Mouse (Mus musculus) heart, adult 18-20 months (tissue): ENCODE measurements around the gene Tspan31. TPM values are rescaled to one million over a fixed set of nuclear protein-coding genes. Genes with fewer than 3 reads are reported as not detected.

Source experiments
- DNase-seq, 2 experiments: peaks; one replicate each; pipeline ENCODE4 v3.0.0; 2021 to 2022; ENCODE audit warnings: mixed read lengths in 1 of 2
- total RNA-seq, 2 experiments: library from RNA; stranded (reverse); gene quantifications; 2 replicates each; pipeline ENCODE4 v1.2.3; 2021

Tspan31 gene
- total RNA-seq, 2 experiments from 2014 or later: 44.7 to 47.4 TPM

DNA sequence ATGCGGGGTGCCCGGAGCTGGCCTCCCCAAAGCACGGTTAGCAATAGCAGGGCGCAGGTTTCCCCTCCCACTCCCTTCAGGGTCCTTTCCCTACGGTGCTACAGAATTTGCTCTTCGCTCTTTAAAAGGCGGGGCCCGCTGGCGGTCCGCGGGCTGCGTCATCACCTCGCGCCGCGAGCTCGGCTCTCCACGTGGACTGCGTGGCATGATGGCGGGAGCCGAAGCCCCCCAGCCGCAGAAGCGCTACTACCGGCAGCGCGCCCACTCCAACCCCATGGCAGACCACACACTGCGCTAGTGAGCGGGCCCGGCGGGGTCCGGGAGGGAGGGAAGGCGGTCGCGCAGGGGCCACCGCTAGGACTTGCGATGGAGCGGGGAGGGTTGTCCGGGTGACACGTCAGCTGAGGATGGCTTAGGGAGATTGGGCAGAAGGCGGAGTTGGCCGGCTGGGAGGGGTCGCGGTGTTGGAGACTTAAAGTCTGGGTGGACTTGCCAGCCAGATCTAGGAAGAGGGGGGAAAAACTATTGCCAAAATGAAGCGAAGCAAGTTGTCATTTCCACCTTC lies 28.2 kb downstream of the Tspan31 start:
- DNase-seq: peak; percentile 88 to 94

- DNase-seq: peak in 1 of 2 experiments; percentile 29
Observed at GRCm38 (mm10) chr10:127041274-127041766, 28.7 kb downstream of the Tspan31 start, which contains the start of the genes Mettl1 and Eef1akmt3. Gene Mettl1 (plus strand): TSS chr10:127041414. Gene Eef1akmt3 (minus strand): TSS chr10:127041513.

GRCm38 (mm10) chr10:127040569-127041214 lies 29.4 kb downstream of the Tspan31 start:
- DNase-seq: no peak

GRCm38 (mm10) chr10:127037641-127038040 lies 32.4 kb downstream of the Tspan31 start:
- DNase-seq: no peak

DNA sequence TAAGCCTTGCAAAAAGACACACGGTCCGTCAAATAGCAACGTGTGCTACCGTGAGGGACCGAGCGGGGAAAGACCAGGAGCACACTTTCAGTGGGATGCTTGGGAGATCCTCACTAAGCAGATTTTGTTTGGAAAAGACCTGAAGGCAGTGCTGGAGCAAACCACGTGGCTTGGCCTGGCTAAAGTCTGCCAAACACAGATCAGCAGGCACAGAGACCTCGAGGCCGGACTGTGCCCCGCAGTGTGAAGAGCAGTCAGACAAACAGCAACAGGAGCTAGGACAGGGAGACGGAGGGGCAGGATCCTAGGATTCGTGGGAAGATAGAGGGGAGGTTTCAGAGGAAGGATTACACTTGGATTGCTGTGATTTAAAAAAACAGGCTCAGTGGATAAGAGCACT lies 33.8 kb downstream of the Tspan31 start:
- DNase-seq: no peak

DNA sequence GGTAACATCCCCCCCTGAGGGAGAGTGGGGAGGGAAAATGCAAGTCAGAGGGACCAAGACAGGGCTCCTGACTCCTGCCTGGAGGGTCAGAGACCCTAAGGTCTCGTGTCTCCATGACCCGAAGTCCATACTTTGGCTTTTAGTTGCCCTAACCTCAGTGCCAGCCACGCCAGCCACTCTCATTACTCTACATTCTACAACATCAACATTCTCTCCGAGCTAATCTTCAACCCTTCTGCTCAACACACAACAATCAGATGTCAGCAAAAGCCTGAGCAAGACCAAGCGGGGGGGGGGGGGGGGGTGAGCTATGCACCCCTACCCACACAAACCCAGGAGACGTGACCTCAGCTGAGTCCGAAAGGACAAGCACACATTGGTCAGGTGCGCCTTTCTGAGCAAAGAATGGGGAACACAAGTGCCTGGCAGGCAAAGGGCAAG lies 36.7 kb downstream of the Tspan31 start:
- DNase-seq: no peak

GRCm38 (mm10) chr10:127030336-127031296 lies 39.4 kb downstream of the Tspan31 start, which contains the start of gene Tsfm:
Gene Tsfm (minus strand): TSS chr10:127030840.
- peak; percentile 93 to 97 for DNase-seq

- DNase-seq: no peak
Observed at GRCm38 (mm10) chr10:127018422-127018821, 51.6 kb downstream of the Tspan31 start.

Other genes with a start within 250 kb of the Tspan31 start
- 1 to 10 TPM; 4.2 to 5.1 TPM for gene Atp23, start 168.9 kb downstream of the Tspan31 start, total RNA-seq
- 10 to 100 TPM; 83.8 to 94.3 TPM for gene Ctdsp2, start 91.5 kb downstream of the Tspan31 start, total RNA-seq
- under 1 TPM; 0.37 to 0.64 TPM for gene Avil, start 69.6 kb downstream of the Tspan31 start, total RNA-seq
- gene Tsfm, start 39.4 kb downstream of the Tspan31 start, total RNA-seq: 10 to 100 TPM; 57.3 to 71.6 TPM
- gene Mettl1, start 28.9 kb downstream of the Tspan31 start, total RNA-seq: 1 to 10 TPM; 7.0 to 8.2 TPM
- under 1 TPM in 1 of 2 experiments, not detected in 1; 0.15 TPM for gene Eef1akmt3, start 28.8 kb downstream of the Tspan31 start, total RNA-seq
- under 1 TPM; 0.20 to 0.23 TPM for gene Cyp27b1, start 22.0 kb downstream of the Tspan31 start, total RNA-seq
- gene March9, start 10.1 kb downstream of the Tspan31 start, total RNA-seq: 1 to 10 TPM; 2.9 to 3.5 TPM
- gene Cdk4, start 6.7 kb downstream of the Tspan31 start, total RNA-seq: 10 to 100 TPM; 81.5 to 84.1 TPM
- 1 to 10 TPM; 4.2 to 6.1 TPM for gene Agap2, start 5.0 kb upstream of the Tspan31 start, total RNA-seq
- gene Os9, start 50.9 kb upstream of the Tspan31 start, total RNA-seq: 10 to 100 TPM; 23.2 to 28.8 TPM
- 1 to 10 TPM; 1.8 to 7.9 TPM for gene B4galnt1, start 95.0 kb upstream of the Tspan31 start, total RNA-seq
- gene Slc26a10, start 110.4 kb upstream of the Tspan31 start, total RNA-seq: 1 to 10 TPM; 8.0 to 9.2 TPM
- gene Arhgef25, start 119.8 kb upstream of the Tspan31 start, total RNA-seq: 10 to 100 TPM in 1 of 2 experiments, 1 to 10 TPM in 1; 8.9 to 10.1 TPM
- gene Dtx3, start 125.5 kb upstream of the Tspan31 start, total RNA-seq: 10 to 100 TPM; 18.1 to 21.2 TPM
- 10 to 100 TPM; 30.3 to 30.8 TPM for gene Pip4k2c, start 141.3 kb upstream of the Tspan31 start, total RNA-seq
- under 1 TPM; 0.41 to 0.89 TPM for gene Kif5a, start 193.1 kb upstream of the Tspan31 start, total RNA-seq
- gene Dctn2, start 196.1 kb upstream of the Tspan31 start, total RNA-seq: 100 to 1,000 TPM; 139 to 146 TPM
- 10 to 100 TPM; 16.7 to 20.2 TPM for gene Mbd6, start 218.8 kb upstream of the Tspan31 start, total RNA-seq
- 10 to 100 TPM; 43.7 to 44.8 TPM for gene Mars, start 241.5 kb upstream of the Tspan31 start, total RNA-seq